Mouse (Mus musculus) stomach, postnatal 0 days (tissue): Measurements from ENCODE around the gene Fmn2.

Source experiments
- CTCF ChIP-seq: IDR thresholded peaks from 2 replicates; pipeline ENCODE4 v1.5.1; 2016; ENCODE audit warnings: antibody characterized with exemption, low read depth, mild to moderate bottlenecking, moderate library complexity
- EP300 ChIP-seq: optimal IDR thresholded peaks from 2 replicates; pipeline ENCODE3; 2016; ENCODE audit warnings: antibody characterized with exemption

- TF ChIP-seq CTCF (no peak), EP300 (no peak)
Measured at GRCm38 (mm10) chr1:174659459-174660223, 158.0 kb downstream of the Fmn2 start.
